Mouse (Mus musculus): ENCODE results near the gene Gm42688.

The Gm42688 gene

DNA sequence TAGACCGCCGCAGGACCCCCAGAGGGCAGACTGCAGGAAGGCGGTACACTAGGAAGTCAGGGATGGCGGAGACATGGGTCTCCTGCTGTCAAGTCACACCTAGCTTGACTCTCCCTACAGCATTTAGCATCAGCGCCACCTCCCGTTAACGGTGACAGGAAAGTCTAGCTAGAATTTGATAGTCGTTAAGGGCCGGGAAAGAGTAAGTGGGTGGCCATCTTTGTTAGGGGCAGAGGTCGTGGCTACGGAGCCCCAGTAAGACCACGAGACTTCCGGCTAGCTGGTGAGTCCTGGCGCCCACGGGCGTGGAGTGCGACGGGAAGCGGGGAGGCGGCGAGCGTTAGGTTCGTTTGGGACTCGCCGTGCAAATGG lies at the start of gene Gm42688, which contains the start of gene Ccdc142:
Gm42688 (plus strand) TSS at position 302 of the 372 bp plus-strand sequence.
Ccdc142 (plus strand) TSS at position 286 of the 372 bp plus-strand sequence.
- H3K9me3 ChIP-seq (ENCODE audit: low read length) = no peaks in the 10 kb centered on the region
- TF ChIP-seq NANOG (IDR thresholded peaks at IDR 0.05; ENCODE audit: borderline replicate concordance, low read length) = no peak
- TF ChIP-seq CTCF (conservative IDR thresholded peaks at IDR 0.05; ENCODE audit: low read length) = peak; percentile 12; the same call in 1 of the 2 replicates
- TF ChIP-seq POU5F1 (IDR thresholded peaks at IDR 0.05; ENCODE audit: borderline replicate concordance, low read length) = no peak
- peaks cover 3% of the 10 kb centered on the region; the same call in 1 of the 2 replicates for H3K36me3 ChIP-seq (ENCODE audit: insufficient read depth, low read length)
- H3K27me3 ChIP-seq (ENCODE audit: insufficient read depth, low read length) = peaks cover 50% of the 10 kb centered on the region
- H3K4me1 ChIP-seq (replicated peaks; ENCODE audit: low read depth, low read length) = peaks cover 24% of the 10 kb centered on the region
- peak within 1 kb of the TSS; percentile 94 for H3K4me3 ChIP-seq (replicated peaks; ENCODE audit: low read length)

DNA sequence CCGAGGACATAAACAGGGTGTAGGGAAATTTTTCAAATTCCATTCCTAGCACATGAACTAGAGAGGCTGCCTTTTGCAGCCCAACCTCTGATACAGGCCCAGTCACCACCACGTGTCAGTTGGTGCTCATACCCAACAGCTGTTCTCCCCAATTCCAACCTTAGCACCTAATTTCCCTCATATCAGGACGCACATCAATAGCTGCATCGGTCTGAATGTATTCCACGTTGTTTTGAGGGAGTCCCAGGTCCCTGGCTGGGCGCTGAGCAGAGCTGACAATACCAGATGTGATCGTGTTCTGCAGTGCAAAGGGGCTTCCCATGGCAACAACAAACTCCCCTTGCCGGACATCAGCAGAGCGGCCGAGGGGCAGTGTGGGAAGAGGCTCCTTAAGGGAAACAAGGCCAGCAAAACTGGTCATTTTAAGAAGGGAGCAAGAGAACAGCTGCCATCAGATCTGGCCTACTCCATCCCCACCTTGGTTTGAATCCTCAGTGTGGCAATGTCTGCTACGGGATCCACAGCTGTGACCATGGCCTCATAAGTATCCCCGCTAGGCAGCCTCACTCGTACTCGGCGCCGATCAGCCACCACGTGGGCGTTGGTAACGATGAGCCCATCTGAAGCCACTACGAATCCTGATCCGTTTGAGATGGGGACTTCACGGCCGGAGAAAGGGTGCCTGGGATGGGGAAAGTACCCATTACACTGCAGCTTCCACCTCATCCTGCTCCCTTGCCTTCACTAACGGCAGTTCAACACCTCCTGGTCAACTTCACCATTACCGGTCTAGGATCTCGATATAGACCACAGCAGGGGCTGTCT lies 48.1 kb upstream of the Gm42688 start:
- H3K27me3 ChIP-seq (ENCODE audit: insufficient read depth, low read length) = peaks cover 10% of the 10 kb centered on the region
- TF ChIP-seq CTCF (conservative IDR thresholded peaks at IDR 0.05; ENCODE audit: low read length) (no peak), NANOG (IDR thresholded peaks at IDR 0.05; ENCODE audit: borderline replicate concordance, low read length) (no peak), POU5F1 (IDR thresholded peaks at IDR 0.05; ENCODE audit: borderline replicate concordance, low read length) (no peak)
- peaks cover 61% of the 10 kb centered on the region for H3K4me1 ChIP-seq (replicated peaks; ENCODE audit: low read depth, low read length)
- peaks cover 45% of the 10 kb centered on the region for H3K36me3 ChIP-seq (ENCODE audit: insufficient read depth, low read length)
- H3K4me3 ChIP-seq (replicated peaks; ENCODE audit: low read length) = peak overlapping the region; percentile 99
- H3K9me3 ChIP-seq (ENCODE audit: low read length) = no peaks in the 10 kb centered on the region

DNA sequence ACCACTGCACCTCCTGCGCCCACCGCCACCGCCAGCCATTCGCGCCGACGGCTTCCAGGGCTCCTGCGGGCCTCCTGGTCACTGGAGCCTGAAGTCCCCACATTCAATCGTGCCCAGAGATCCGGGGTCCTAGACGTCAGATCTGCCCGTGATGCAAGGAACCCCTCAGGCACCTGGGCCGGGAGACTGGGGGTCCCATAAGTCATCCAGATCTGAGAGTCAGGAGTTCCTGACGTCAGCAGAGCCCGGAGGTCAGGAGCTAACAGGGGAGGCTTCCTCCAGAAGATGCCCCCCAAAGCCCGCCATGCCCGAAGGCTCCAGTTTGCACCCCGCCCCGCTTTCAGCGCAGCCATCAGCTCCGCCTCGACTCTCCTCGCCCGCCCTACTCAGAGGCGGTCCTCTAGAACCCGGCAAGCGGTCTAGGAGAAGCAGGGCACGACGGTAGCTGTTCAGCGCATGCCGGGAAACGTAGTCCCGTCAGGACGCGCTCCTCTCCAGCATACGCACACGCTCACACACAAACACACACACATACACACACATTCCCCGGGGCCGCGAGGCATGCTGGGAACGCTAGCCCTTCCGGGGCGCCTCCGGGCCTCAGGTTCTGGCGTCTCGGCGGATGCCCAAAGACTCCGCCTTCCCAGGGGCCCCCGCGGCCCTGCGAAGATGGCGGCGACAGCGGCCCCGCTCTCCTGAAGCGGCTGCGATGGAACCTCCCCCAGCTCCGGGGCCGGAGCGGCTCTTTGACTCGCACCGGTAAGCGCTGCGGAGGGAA lies 47.2 kb upstream of the Gm42688 start, which contains the start of gene Aup1:
Aup1 (plus strand) TSS at position 448 of the 778 bp plus-strand sequence.
- H3K4me3 ChIP-seq (replicated peaks; ENCODE audit: low read length) = peak within 1 kb of the TSS; percentile 99
- TF ChIP-seq POU5F1 (IDR thresholded peaks at IDR 0.05; ENCODE audit: borderline replicate concordance, low read length) (no peak), NANOG (IDR thresholded peaks at IDR 0.05; ENCODE audit: borderline replicate concordance, low read length) (no peak), CTCF (conservative IDR thresholded peaks at IDR 0.05; ENCODE audit: low read length) (no peak)
- peaks cover 61% of the 10 kb centered on the region for H3K4me1 ChIP-seq (replicated peaks; ENCODE audit: low read depth, low read length)
- peaks cover 1% of the 10 kb centered on the region; the same call in 1 of the 2 replicates for H3K27me3 ChIP-seq (ENCODE audit: insufficient read depth, low read length)
- H3K36me3 ChIP-seq (ENCODE audit: insufficient read depth, low read length) = peaks cover 45% of the 10 kb centered on the region
- no peaks in the 10 kb centered on the region for H3K9me3 ChIP-seq (ENCODE audit: low read length)

- TF ChIP-seq POU5F1 (IDR thresholded peaks at IDR 0.05; ENCODE audit: borderline replicate concordance, low read length) = no peak
- H3K36me3 ChIP-seq (ENCODE audit: insufficient read depth, low read length) = peaks cover 45% of the 10 kb centered on the region
- peaks cover 2% of the 10 kb centered on the region; the same call in 1 of the 2 replicates for H3K27me3 ChIP-seq (ENCODE audit: insufficient read depth, low read length)
- H3K4me1 ChIP-seq (replicated peaks; ENCODE audit: low read depth, low read length) = peaks cover 54% of the 10 kb centered on the region
- peak within 1 kb of the TSS; percentile 99 for H3K4me3 ChIP-seq (replicated peaks; ENCODE audit: low read length)
- no peaks in the 10 kb centered on the region for H3K9me3 ChIP-seq (ENCODE audit: low read length)
Measured at GRCm38 (mm10) chr6:83054871-83055431, 46.5 kb upstream of the Gm42688 start, which contains the start of gene Htra2. Htra2 (minus strand) TSS chr6:83055273.

DNA sequence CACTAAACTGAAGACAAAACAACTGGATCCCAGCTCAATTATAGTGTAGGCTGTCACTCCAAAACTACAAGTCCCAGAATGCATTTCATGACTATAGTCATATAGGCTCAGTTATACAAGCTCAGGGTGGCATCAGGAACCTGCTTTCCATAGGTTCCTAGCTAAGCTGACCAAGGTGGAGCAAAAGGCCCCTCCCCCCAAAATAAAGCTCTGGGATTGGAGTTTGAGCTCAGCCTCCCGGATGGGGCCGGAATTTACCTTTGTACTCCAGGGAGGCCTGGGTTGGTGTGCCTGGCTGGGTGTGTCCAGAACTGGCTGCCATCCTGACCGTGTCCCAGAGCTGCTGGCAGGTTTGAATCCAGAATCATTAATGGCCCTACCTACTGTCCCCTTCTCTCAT lies 43.6 kb upstream of the Gm42688 start, which contains the start of gene Dqx1:
Dqx1 (plus strand) TSS at position 55 of the 400 bp plus-strand sequence.
- Histone ChIP-seq H3K4me1 (replicated peaks; ENCODE audit: low read depth, low read length) (peaks cover 47% of the 10 kb centered on the region), H3K36me3 (ENCODE audit: insufficient read depth, low read length) (peaks cover 22% of the 10 kb centered on the region), H3K27me3 (ENCODE audit: insufficient read depth, low read length) (peaks cover 16% of the 10 kb centered on the region), H3K4me3 (replicated peaks; ENCODE audit: low read length) (peak within 1 kb of the TSS; percentile 43), H3K9me3 (ENCODE audit: low read length) (no peaks in the 10 kb centered on the region)
- no peak for TF ChIP-seq POU5F1 (IDR thresholded peaks at IDR 0.05; ENCODE audit: borderline replicate concordance, low read length)

GRCm38 (mm10) chr6:83058725-83059124 lies 42.7 kb upstream of the Gm42688 start:
- peaks cover 22% of the 10 kb centered on the region for H3K36me3 ChIP-seq (ENCODE audit: insufficient read depth, low read length)
- H3K4me3 ChIP-seq (replicated peaks; ENCODE audit: low read length) = peak overlapping the region; percentile 43

GRCm38 (mm10) chr6:83065995-83066394 lies 35.4 kb upstream of the Gm42688 start:
- no peaks in the 10 kb centered on the region for H3K36me3 ChIP-seq (ENCODE audit: insufficient read depth, low read length)
- H3K27me3 ChIP-seq (ENCODE audit: insufficient read depth, low read length) = peaks cover 94% of the 10 kb centered on the region
- H3K4me1 ChIP-seq (replicated peaks; ENCODE audit: low read depth, low read length) = peaks cover 53% of the 10 kb centered on the region
- peak overlapping the region; percentile 3; the same call in 1 of the 2 replicates for H3K4me3 ChIP-seq (replicated peaks; ENCODE audit: low read length)
- no peaks in the 10 kb centered on the region for H3K9me3 ChIP-seq (ENCODE audit: low read length)
- TF ChIP-seq CTCF (conservative IDR thresholded peaks at IDR 0.05; ENCODE audit: low read length) (no peak), NANOG (IDR thresholded peaks at IDR 0.05; ENCODE audit: borderline replicate concordance, low read length) (no peak), POU5F1 (IDR thresholded peaks at IDR 0.05; ENCODE audit: borderline replicate concordance, low read length) (no peak)

More at GRCm38 (mm10) chr6:83058725-83059124, 42.7 kb upstream of the Gm42688 start:
- Histone ChIP-seq H3K27me3 (ENCODE audit: insufficient read depth, low read length) (peaks cover 25% of the 10 kb centered on the region), H3K4me1 (replicated peaks; ENCODE audit: low read depth, low read length) (peaks cover 38% of the 10 kb centered on the region), H3K9me3 (ENCODE audit: low read length) (no peaks in the 10 kb centered on the region)
- TF ChIP-seq CTCF (conservative IDR thresholded peaks at IDR 0.05; ENCODE audit: low read length) (no peak), NANOG (IDR thresholded peaks at IDR 0.05; ENCODE audit: borderline replicate concordance, low read length) (no peak), POU5F1 (IDR thresholded peaks at IDR 0.05; ENCODE audit: borderline replicate concordance, low read length) (no peak)

- TF ChIP-seq POU5F1 (IDR thresholded peaks at IDR 0.05; ENCODE audit: borderline replicate concordance, low read length) (no peak), NANOG (IDR thresholded peaks at IDR 0.05; ENCODE audit: borderline replicate concordance, low read length) (no peak), CTCF (conservative IDR thresholded peaks at IDR 0.05; ENCODE audit: low read length) (no peak)
- H3K36me3 ChIP-seq (ENCODE audit: insufficient read depth, low read length) = no peaks in the 10 kb centered on the region
- H3K27me3 ChIP-seq (ENCODE audit: insufficient read depth, low read length) = peaks cover 98% of the 10 kb centered on the region
- H3K9me3 ChIP-seq (ENCODE audit: low read length) = no peaks in the 10 kb centered on the region
- H3K4me1 ChIP-seq (replicated peaks; ENCODE audit: low read depth, low read length) = peaks cover 58% of the 10 kb centered on the region
- peak overlapping the region; percentile 3; the same call in 1 of the 2 replicates for H3K4me3 ChIP-seq (replicated peaks; ENCODE audit: low read length)
Measured at GRCm38 (mm10) chr6:83066441-83066840, 35.0 kb upstream of the Gm42688 start.
